Mouse (Mus musculus): ENCODE results near the gene Ccdc103. TPM values are rescaled to one million over a fixed set of nuclear protein-coding genes. Genes with fewer than 3 reads are reported as not detected.

Ccdc103 gene
- total and polyA plus RNA-seq, 3 experiments = 1.4 to 1.6 TPM; not detected in 1

- TF ChIP-seq MAZ (IDR thresholded peaks at IDR 0.05; ENCODE audit: low read depth, low read length) = no peak
- no peak for TF ChIP-seq POLR2A (IDR thresholded peaks at IDR 0.05; ENCODE audit: control insufficient read depth in 1 of 2, insufficient read depth in 1 of 2, low read depth in 1 of 2, low read length in 2 of 2, poor library complexity in 1 of 2)
- no peak for TF ChIP-seq MAFK (IDR thresholded peaks at IDR 0.05; ENCODE audit: borderline replicate concordance, low read depth, low read length)
- no peak for TF ChIP-seq KAT2A (conservative IDR thresholded peaks at IDR 0.05; ENCODE audit: low read depth, low read length)
- peaks cover 0 to 15% of the 10 kb centered on the region in 2 experiments; a peak in 2 of 4 replicates for H3K4me1 ChIP-seq (ENCODE audit: control insufficient read depth in 1 of 2, insufficient read depth in 2 of 2, low read length in 2 of 2)
- no peak overlapping the region for H3K27ac ChIP-seq (ENCODE audit: control insufficient read depth, low read depth, low read length)
- H3K9ac ChIP-seq (ENCODE audit: control insufficient read depth, low read depth, low read length, poor library complexity, severe bottlenecking) = no peak overlapping the region
- no peak overlapping the region for H3K4me3 ChIP-seq (ENCODE audit: control insufficient read depth in 1 of 2, insufficient read depth in 1 of 2, low read depth in 2 of 2, low read length in 2 of 2)
- H3K36me3 ChIP-seq (ENCODE audit: control insufficient read depth in 1 of 2, insufficient read depth in 2 of 2, low read length in 2 of 2) = peaks cover 0 to 6% of the 10 kb centered on the region in 2 experiments; a peak in 2 of 4 replicates
- H3K9me3 ChIP-seq (replicated peaks; ENCODE audit: insufficient read depth, low read length) = no peaks in the 10 kb centered on the region
- DNase-seq (ENCODE audit: low read depth, low spot score) = no peak
- no peaks in the 10 kb centered on the region for H3K27me3 ChIP-seq (ENCODE audit: control insufficient read depth in 1 of 2, insufficient read depth in 2 of 2, low read length in 2 of 2)
- H3K79me2 ChIP-seq (ENCODE audit: control insufficient read depth, insufficient read depth, low read length, poor library complexity) = no peaks in the 10 kb centered on the region
These were observed 6.4 kb downstream of the Ccdc103 start for GRCm38 (mm10) chr11:102887433-102887832.

- no peak for DNase-seq (ENCODE audit: low read depth, low spot score)
- Histone ChIP-seq H3K27ac (ENCODE audit: control insufficient read depth, low read depth, low read length) (no peak overlapping the region), H3K9ac (ENCODE audit: control insufficient read depth, low read depth, low read length, poor library complexity, severe bottlenecking) (no peak overlapping the region), H3K4me1 (ENCODE audit: control insufficient read depth in 1 of 2, insufficient read depth in 2 of 2, low read length in 2 of 2) (peaks cover 0 to 14% of the 10 kb centered on the region in 2 experiments; a peak in 2 of 4 replicates), H3K4me3 (ENCODE audit: control insufficient read depth in 1 of 2, insufficient read depth in 1 of 2, low read depth in 2 of 2, low read length in 2 of 2) (no peak overlapping the region), H3K36me3 (ENCODE audit: control insufficient read depth in 1 of 2, insufficient read depth in 2 of 2, low read length in 2 of 2) (peaks cover 0 to 6% of the 10 kb centered on the region in 2 experiments; a peak in 2 of 4 replicates), H3K9me3 (replicated peaks; ENCODE audit: insufficient read depth, low read length) (no peaks in the 10 kb centered on the region), H3K27me3 (ENCODE audit: control insufficient read depth in 1 of 2, insufficient read depth in 2 of 2, low read length in 2 of 2) (no peaks in the 10 kb centered on the region), H3K79me2 (ENCODE audit: control insufficient read depth, insufficient read depth, low read length, poor library complexity) (no peaks in the 10 kb centered on the region)
- no peak for TF ChIP-seq POLR2A (IDR thresholded peaks at IDR 0.05; ENCODE audit: control insufficient read depth in 1 of 2, insufficient read depth in 1 of 2, low read depth in 1 of 2, low read length in 2 of 2, poor library complexity in 1 of 2)
- TF ChIP-seq MEF2A (IDR thresholded peaks at IDR 0.05; ENCODE audit: extremely low read depth, insufficient replicate concordance, low read depth, low read length, poor library complexity, severe bottlenecking) = no peak
- no peak for TF ChIP-seq CHD2 (IDR thresholded peaks at IDR 0.05; ENCODE audit: low read length)
- TF ChIP-seq MYC (IDR thresholded peaks at IDR 0.05; ENCODE audit: low read depth, low read length) = no peak
- no peak for TF ChIP-seq HCFC1 (IDR thresholded peaks at IDR 0.05; ENCODE audit: low read depth, low read length)
These were observed 7.1 kb downstream of the Ccdc103 start for GRCm38 (mm10) chr11:102888135-102888534.

GRCm38 (mm10) chr11:102890096-102890495 lies 9.1 kb downstream of the Ccdc103 start:
- H3K9ac ChIP-seq (ENCODE audit: control insufficient read depth, low read depth, low read length, poor library complexity, severe bottlenecking) = no peak overlapping the region
- H3K27ac ChIP-seq (ENCODE audit: control insufficient read depth, low read depth, low read length) = no peak overlapping the region
- no peak overlapping the region for H3K4me3 ChIP-seq (ENCODE audit: control insufficient read depth in 1 of 2, insufficient read depth in 1 of 2, low read depth in 2 of 2, low read length in 2 of 2)
- peaks cover 2 to 12% of the 10 kb centered on the region in 2 experiments; a peak in 3 of 4 replicates for H3K4me1 ChIP-seq (ENCODE audit: control insufficient read depth in 1 of 2, insufficient read depth in 2 of 2, low read length in 2 of 2)
- no peaks in the 10 kb centered on the region for H3K79me2 ChIP-seq (ENCODE audit: control insufficient read depth, insufficient read depth, low read length, poor library complexity)
- H3K36me3 ChIP-seq (ENCODE audit: control insufficient read depth in 1 of 2, insufficient read depth in 2 of 2, low read length in 2 of 2) = peaks cover 0 to 2% of the 10 kb centered on the region in 2 experiments; a peak in 2 of 4 replicates
- no peaks in the 10 kb centered on the region for H3K27me3 ChIP-seq (ENCODE audit: control insufficient read depth in 1 of 2, insufficient read depth in 2 of 2, low read length in 2 of 2)
- no peak for TF ChIP-seq MAX (IDR thresholded peaks at IDR 0.05; ENCODE audit: low read length)
- no peak for TF ChIP-seq POLR2AphosphoS5 (IDR thresholded peaks at IDR 0.05; ENCODE audit: borderline replicate concordance, low read depth, low read length)
- TF ChIP-seq SMC3 (IDR thresholded peaks at IDR 0.05; ENCODE audit: low read depth, low read length) = no peak
- no peak for TF ChIP-seq HCFC1 (IDR thresholded peaks at IDR 0.05; ENCODE audit: low read depth, low read length)
- no peak for TF ChIP-seq BHLHE40 (IDR thresholded peaks at IDR 0.05; ENCODE audit: borderline replicate concordance, low read depth, low read length)
- TF ChIP-seq SIN3A (IDR thresholded peaks at IDR 0.05; ENCODE audit: low read length) = no peak
- no peak for TF ChIP-seq GABPA (IDR thresholded peaks at IDR 0.05; ENCODE audit: low read depth, low read length)
- TF ChIP-seq CHD2 (IDR thresholded peaks at IDR 0.05; ENCODE audit: low read length) = no peak
- no peak for TF ChIP-seq ELF1 (IDR thresholded peaks at IDR 0.05; ENCODE audit: low read depth, low read length)
- no peak for TF ChIP-seq MAZ (IDR thresholded peaks at IDR 0.05; ENCODE audit: low read depth, low read length)
- no peak for TF ChIP-seq NRF1 (IDR thresholded peaks at IDR 0.05; ENCODE audit: insufficient read depth, low read depth, low read length, poor library complexity, severe bottlenecking)
- TF ChIP-seq USF2 (IDR thresholded peaks at IDR 0.05; ENCODE audit: borderline replicate concordance in 1 of 2, insufficient read depth in 1 of 2, low read depth in 1 of 2, low read length in 2 of 2) = no peak
- TF ChIP-seq E2F4 (IDR thresholded peaks at IDR 0.05; ENCODE audit: borderline replicate concordance, low read depth, low read length) = no peak
- no peak for TF ChIP-seq CHD1 (IDR thresholded peaks at IDR 0.05; ENCODE audit: low read depth, low read length)
- TF ChIP-seq RCOR1 (IDR thresholded peaks at IDR 0.05; ENCODE audit: low read depth, low read length) = no peak
- no peak for DNase-seq (ENCODE audit: low read depth, low spot score)
- no peaks in the 10 kb centered on the region for H3K9me3 ChIP-seq (replicated peaks; ENCODE audit: insufficient read depth, low read length)

Measured in MEL (cell line).